Mouse (Mus musculus) frontal cortex, postnatal 25 days (tissue): Measurements from ENCODE around the gene Ccne1.

Experiments used
- DNase-seq, 2 experiments: peaks; one replicate each; pipeline ENCODE4 v3.0.0; 2022; ENCODE audit warnings: low spot score in 2 of 2

Gene Ccne1

GRCm38 (mm10) chr7:38054246-38054645, 53.1 kb downstream of the Ccne1 start:
- DNase-seq = no peak
